Mouse (Mus musculus) C2C12 (cell line): ENCODE data around the gene Cth. TPM values are rescaled to one million over a fixed set of nuclear protein-coding genes. Genes with fewer than 3 reads are reported as not detected.

Experiments used
- H3K27me3 ChIP-seq: one replicate; pipeline ENCODE4 v1.6.1; 2011; ENCODE audit not compliant: control insufficient read depth, insufficient read depth, insufficient read length
- H3K36me3 ChIP-seq: one replicate; pipeline ENCODE4 v1.6.1; 2011; ENCODE audit not compliant: control insufficient read depth, insufficient read depth
- H3K4me3 ChIP-seq: one replicate; pipeline ENCODE4 v1.5.1; 2011; ENCODE audit warnings: mild to moderate bottlenecking, control low read depth; ENCODE audit not compliant: poor library complexity, insufficient read depth, severe bottlenecking
- H3K79me2 ChIP-seq: one replicate; pipeline ENCODE4 v1.6.1; 2011; ENCODE audit not compliant: control insufficient read depth, insufficient read depth
- H3K79me3 ChIP-seq: one replicate; pipeline ENCODE4 v1.6.1; 2011; ENCODE audit warnings: low read depth, control low read depth
- H3ac ChIP-seq: one replicate; pipeline ENCODE3; 2011; ENCODE audit warnings: low read depth; ENCODE audit not compliant: control insufficient read depth, insufficient read length
- CEBPB ChIP-seq: IDR thresholded peaks from one replicate; pipeline ENCODE4 v1.6.1; 2011; ENCODE audit warnings: low read depth, mild to moderate bottlenecking, control low read depth, moderate library complexity
- CTCF ChIP-seq: IDR thresholded peaks from one replicate; pipeline ENCODE4 v1.5.1; 2011; ENCODE audit not compliant: control insufficient read depth, insufficient read depth, insufficient read length
- FOSL1 ChIP-seq: IDR thresholded peaks from one replicate; pipeline ENCODE4 v1.8.0; 2011; ENCODE audit warnings: mild to moderate bottlenecking, low read length; ENCODE audit not compliant: poor library complexity, insufficient read depth, severe bottlenecking
- MAX ChIP-seq: IDR thresholded peaks from one replicate; pipeline ENCODE4 v1.6.1; 2011; ENCODE audit warnings: mild to moderate bottlenecking, control low read depth
- MYOD1 ChIP-seq: IDR thresholded peaks from one replicate; pipeline ENCODE4 v1.6.1; 2011; ENCODE audit warnings: low read depth; ENCODE audit not compliant: control insufficient read depth, insufficient read length
- MYOG ChIP-seq: IDR thresholded peaks from one replicate; pipeline ENCODE4 v1.6.1; 2011; ENCODE audit not compliant: control insufficient read depth, insufficient read length; ENCODE audit errors: extremely low read depth
- USF1 ChIP-seq: IDR thresholded peaks from one replicate; pipeline ENCODE4 v1.6.1; 2011; ENCODE audit warnings: low read depth, mild to moderate bottlenecking, control low read depth, moderate library complexity
- polyA plus RNA-seq: library from polyadenylated mRNA; unstranded; fragments of >200 nt; fragmentation: generic; extraction: Trizol; gene quantifications from one replicate; pipeline ENCODE4 v1.2.1, GENCODE M21; 2012; ENCODE audit warnings: missing spikeins

Cth gene
- polyA plus RNA-seq, 1 experiment, result 11.5 TPM

DNA sequence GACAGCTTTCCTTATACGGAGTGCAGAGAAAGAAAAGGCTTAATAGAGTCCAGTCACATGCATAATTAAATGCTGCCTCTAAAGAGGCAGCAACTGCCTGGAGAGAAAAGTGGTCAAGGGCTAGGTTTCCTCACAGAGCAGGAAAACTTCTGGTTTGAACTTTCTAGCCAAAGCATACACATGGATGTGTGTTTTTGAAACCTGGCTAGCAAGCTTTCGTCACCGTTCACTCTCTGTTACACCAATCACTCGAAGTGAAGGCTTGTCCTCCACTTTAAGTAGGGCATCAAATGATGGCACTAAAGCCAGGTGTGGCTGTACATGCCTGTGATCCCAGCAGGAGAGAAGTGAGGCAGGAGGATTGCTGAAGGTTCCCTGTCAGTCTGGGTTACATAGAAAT is 41.8 kb downstream of the Cth start:
- no peak overlapping the region for H3K4me3 ChIP-seq
- no peaks in the 10 kb centered on the region for H3K79me3 ChIP-seq
- no peaks in the 10 kb centered on the region for H3K36me3 ChIP-seq
- H3ac ChIP-seq, result no peak overlapping the region
- no peaks in the 10 kb centered on the region for H3K27me3 ChIP-seq
- H3K79me2 ChIP-seq, result no peaks in the 10 kb centered on the region
- TF ChIP-seq MYOD1 (no peak), MYOG (no peak), MAX (no peak)

DNA sequence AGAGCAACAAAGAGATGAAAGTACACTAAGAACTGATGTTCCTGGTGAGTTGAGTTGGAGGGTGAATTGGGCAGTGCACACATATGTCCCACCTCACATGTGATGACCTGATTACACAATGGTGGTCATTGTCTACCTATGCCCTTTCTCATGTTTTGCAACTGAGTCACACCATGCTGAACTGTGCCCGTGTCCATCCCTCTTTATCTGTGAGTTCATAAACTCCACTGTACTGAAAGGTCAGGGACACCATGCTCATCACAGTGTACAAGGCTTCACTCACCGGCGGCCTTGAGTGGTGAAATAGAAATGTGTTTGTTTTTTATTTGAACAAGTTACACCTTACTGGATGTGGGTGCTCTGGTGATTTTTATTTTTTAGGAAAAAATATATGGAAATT is 42.9 kb downstream of the Cth start:
- no peak overlapping the region for H3K4me3 ChIP-seq
- no peaks in the 10 kb centered on the region for H3K79me2 ChIP-seq
- H3K79me3 ChIP-seq, result no peaks in the 10 kb centered on the region
- no peak for TF ChIP-seq CTCF
- no peak for TF ChIP-seq USF1
- no peak for TF ChIP-seq FOSL1
- TF ChIP-seq MYOG, result no peak
- no peak for TF ChIP-seq MAX
- no peak for TF ChIP-seq CEBPB
- TF ChIP-seq MYOD1, result no peak
- H3K27me3 ChIP-seq, result no peaks in the 10 kb centered on the region
- H3ac ChIP-seq, result no peak overlapping the region
- H3K36me3 ChIP-seq, result no peaks in the 10 kb centered on the region

DNA sequence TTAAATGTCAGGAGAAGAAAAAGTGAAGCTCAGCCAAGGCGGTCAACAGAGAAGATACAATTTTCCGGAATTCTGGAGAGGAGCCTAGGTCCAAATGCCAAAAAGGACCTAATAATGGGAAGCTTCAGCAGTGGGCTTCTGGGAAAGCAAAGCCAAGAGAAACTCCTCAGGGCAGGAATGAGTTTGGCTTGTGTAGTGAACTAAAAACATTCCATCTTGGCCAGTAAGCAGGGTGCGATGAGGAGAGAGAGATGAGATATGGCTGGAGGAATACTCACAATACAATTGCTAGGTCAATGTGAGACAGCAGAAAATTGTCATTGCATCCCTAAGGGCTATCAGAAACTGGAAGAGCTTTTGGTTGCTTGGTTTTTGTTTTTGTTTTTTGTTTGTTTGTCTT is 43.9 kb downstream of the Cth start:
- H3K4me3 ChIP-seq, result no peak overlapping the region
- H3K27me3 ChIP-seq, result no peaks in the 10 kb centered on the region
- H3ac ChIP-seq, result no peak overlapping the region
- no peaks in the 10 kb centered on the region for H3K79me3 ChIP-seq
- no peaks in the 10 kb centered on the region for H3K79me2 ChIP-seq
- TF ChIP-seq CTCF, result no peak
- no peak for TF ChIP-seq MYOD1
- TF ChIP-seq MAX, result no peak
- no peak for TF ChIP-seq CEBPB
- TF ChIP-seq USF1, result no peak
- TF ChIP-seq FOSL1, result no peak
- no peak for TF ChIP-seq MYOG
- H3K36me3 ChIP-seq, result no peaks in the 10 kb centered on the region

DNA sequence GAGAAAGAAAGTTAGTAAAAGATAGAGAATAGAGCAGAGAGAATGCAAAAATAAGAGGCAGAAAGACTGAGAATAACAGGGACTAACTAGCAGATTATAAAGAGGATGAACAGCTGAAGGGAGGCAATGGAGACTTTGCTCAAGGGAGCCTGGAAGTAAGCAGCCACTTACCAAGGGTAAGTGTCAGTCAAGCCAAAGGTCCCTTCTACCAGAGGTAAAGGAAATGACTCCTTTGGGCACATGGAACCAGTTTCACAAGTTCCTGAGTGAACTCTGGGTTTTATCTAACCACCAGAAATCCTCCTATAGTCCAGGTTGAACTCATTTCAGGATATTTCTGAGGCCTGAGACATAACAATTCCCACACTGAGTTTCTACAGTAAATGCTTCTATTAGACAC is 47.0 kb downstream of the Cth start:
- no peaks in the 10 kb centered on the region for H3K36me3 ChIP-seq
- no peaks in the 10 kb centered on the region for H3K79me2 ChIP-seq
- no peak overlapping the region for H3ac ChIP-seq
- H3K27me3 ChIP-seq, result no peaks in the 10 kb centered on the region
- H3K4me3 ChIP-seq, result no peak overlapping the region
- no peaks in the 10 kb centered on the region for H3K79me3 ChIP-seq
- TF ChIP-seq MYOD1, result no peak
- TF ChIP-seq FOSL1, result no peak
- no peak for TF ChIP-seq MAX
- TF ChIP-seq CEBPB, result no peak
- TF ChIP-seq MYOG, result no peak

DNA sequence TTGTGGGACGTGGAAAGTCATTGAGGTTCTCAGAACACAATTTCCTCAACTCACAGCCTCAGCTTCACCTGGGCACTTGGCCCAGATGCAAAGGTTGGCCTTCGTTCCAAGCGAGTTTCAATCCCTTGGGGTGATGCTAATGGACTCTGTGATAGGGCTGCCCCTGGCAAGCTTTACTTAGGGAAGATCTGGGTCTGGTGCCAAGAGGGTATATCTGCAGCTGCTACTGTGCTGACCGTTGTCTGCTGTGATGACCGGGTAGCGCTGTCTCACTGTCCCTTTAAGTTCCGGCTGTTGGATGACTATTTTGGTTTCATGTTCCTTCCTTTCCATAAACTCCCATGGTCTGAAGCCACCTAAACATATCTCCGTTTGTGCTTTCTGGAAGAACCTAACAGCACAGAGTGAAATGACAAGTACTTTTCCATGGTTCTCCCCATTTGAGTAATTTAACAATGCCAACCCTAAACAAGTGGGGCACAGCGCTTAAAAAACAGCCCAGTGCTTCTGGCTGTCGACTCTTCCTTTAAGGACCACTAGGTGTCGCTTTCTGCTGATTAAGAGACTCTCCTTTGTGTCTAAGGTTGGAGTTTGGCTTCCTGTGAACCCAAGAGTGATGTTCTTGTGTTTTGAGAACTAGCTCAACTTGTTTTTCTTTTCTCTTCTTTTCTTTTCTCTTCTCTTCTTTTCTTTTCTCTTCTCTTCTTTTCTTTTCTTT is 48.3 kb downstream of the Cth start:
- Histone ChIP-seq H3K79me3 (no peaks in the 10 kb centered on the region), H3K36me3 (no peaks in the 10 kb centered on the region), H3ac (no peak overlapping the region), H3K79me2 (no peaks in the 10 kb centered on the region), H3K4me3 (no peak overlapping the region), H3K27me3 (no peaks in the 10 kb centered on the region)
- no peak for TF ChIP-seq MYOG
- TF ChIP-seq CEBPB, result no peak
- TF ChIP-seq FOSL1, result no peak
- no peak for TF ChIP-seq MYOD1
- no peak for TF ChIP-seq MAX
- no peak for TF ChIP-seq USF1
- peak; percentile 11 for TF ChIP-seq CTCF

DNA sequence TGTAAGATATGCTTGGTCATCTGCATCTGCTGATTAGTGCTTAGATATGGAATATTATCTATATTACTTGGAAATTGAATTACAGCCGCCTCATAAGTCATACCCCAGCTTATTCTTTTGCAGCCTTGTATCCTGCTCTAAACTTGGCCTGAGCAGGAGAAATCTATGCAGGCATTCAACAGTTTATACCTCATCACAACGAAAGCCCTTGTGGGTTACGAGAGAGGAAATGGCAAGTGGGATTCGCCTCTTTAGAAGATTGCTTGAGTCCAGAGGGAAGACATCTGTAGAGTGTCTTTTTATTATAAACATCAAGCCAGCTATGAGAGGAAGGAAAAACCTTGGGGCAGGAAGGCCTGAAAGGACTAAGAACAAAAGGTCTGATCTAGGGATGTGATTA is 52.0 kb downstream of the Cth start:
- Histone ChIP-seq H3ac (no peak overlapping the region), H3K4me3 (no peak overlapping the region), H3K79me3 (no peaks in the 10 kb centered on the region), H3K27me3 (no peaks in the 10 kb centered on the region), H3K79me2 (no peaks in the 10 kb centered on the region), H3K36me3 (no peaks in the 10 kb centered on the region)
- TF ChIP-seq MYOG (no peak), FOSL1 (no peak), CTCF (no peak), CEBPB (no peak), MYOD1 (no peak), MAX (no peak), USF1 (no peak)
